Mouse (Mus musculus) liver, postnatal 0 days (tissue): ENCODE measurements at regions not wholly inside any gene's neighbourhood (a gene's known extent, or its start where the extent isn't known, plus 50 kb on each side); places are given as distances from the start of the nearest gene placed in this dataset.

ENCODE experiments used
- ATAC-seq: fragments of 200-750 bp; cut with Nextera tagmentation; 2 replicates; pipeline ENCODE4 v1.8.0; 2017; ENCODE audit warnings: mild to moderate bottlenecking, moderate library complexity
- DNase-seq: peaks from one replicate; pipeline ENCODE4 v3.0.0-alpha.2; 2016
- H3K27ac ChIP-seq: fragments of 300-500 bp; sonication (generic); 2 replicates; pipeline ENCODE4 v1.5.1; 2014; ENCODE audit warnings: antibody characterized with exemption, moderate library complexity, mild to moderate bottlenecking, low read depth
- H3K27me3 ChIP-seq: fragments of 300-500 bp; sonication (generic); 2 replicates; pipeline ENCODE4 v1.6.1; 2014; ENCODE audit warnings: low read length, control low read depth, mixed read lengths; ENCODE audit not compliant: insufficient read depth
- H3K36me3 ChIP-seq: fragments of 300-500 bp; sonication (generic); replicated peaks from 2 replicates; pipeline ENCODE4 v1.6.1; 2014; ENCODE audit warnings: mild to moderate bottlenecking, control low read depth, low read length, moderate library complexity, mixed read lengths; ENCODE audit not compliant: insufficient read depth
- H3K4me1 ChIP-seq: fragments of 300-500 bp; sonication (generic); 2 replicates; pipeline ENCODE4 v1.6.1; 2014; ENCODE audit warnings: antibody characterized with exemption, mild to moderate bottlenecking, control low read depth; ENCODE audit not compliant: insufficient read depth
- H3K4me2 ChIP-seq: fragments of 300-500 bp; sonication (generic); 2 replicates; pipeline ENCODE4 v1.6.1; 2014; ENCODE audit warnings: low read depth, mild to moderate bottlenecking, low read length, moderate library complexity, mixed read lengths
- H3K4me3 ChIP-seq: fragments of 300-500 bp; sonication (generic); 2 replicates; pipeline ENCODE4 v1.5.1; 2014; ENCODE audit warnings: low read depth, low read length
- H3K9ac ChIP-seq: fragments of 300-500 bp; sonication (generic); replicated peaks from 2 replicates; pipeline ENCODE4 v1.6.1; 2014; ENCODE audit warnings: mild to moderate bottlenecking, moderate library complexity
- H3K9me3 ChIP-seq: fragments of 300-500 bp; sonication (generic); 2 replicates; pipeline ENCODE4 v1.6.1; 2016; ENCODE audit warnings: mild to moderate bottlenecking, control low read depth, low read length, mixed read lengths
- CTCF ChIP-seq: sonication (generic); IDR thresholded peaks from 2 replicates; pipeline ENCODE4 v1.5.1; 2016; ENCODE audit warnings: antibody characterized with exemption, low read depth
- EP300 ChIP-seq: IDR thresholded peaks from 2 replicates; pipeline ENCODE4 v1.6.1; 2016; ENCODE audit warnings: antibody characterized with exemption, low read depth, mild to moderate bottlenecking
- WGBS: fragments of 180-500 bp; shearing (Covaris S2); extraction: QIAGEN DNeasy Blood & Tissue Kit; methylation state at CpG from one replicate; pipeline ENCODE4 v1.1.7; 2014; ENCODE audit not compliant: insufficient replicate concordance; 5-methylcytosine and 5-hydroxymethylcytosine counted together

GRCm38 (mm10) chr1:90385024-90385423, 181.2 kb downstream of the Ackr3 start:
- H3K4me2 ChIP-seq = no peak overlapping the region
- no peak for ATAC-seq
- H3K27ac ChIP-seq = no peak overlapping the region
- DNase-seq = no peak
- H3K4me3 ChIP-seq = no peak overlapping the region
- 33% methylated on average over 4 of the region's 4 CpGs for WGBS
- H3K9ac ChIP-seq = no peak overlapping the region
- H3K36me3 ChIP-seq = no peaks in the 10 kb centered on the region
- no peaks in the 10 kb centered on the region for H3K4me1 ChIP-seq
- no peaks in the 10 kb centered on the region for H3K9me3 ChIP-seq
- TF ChIP-seq EP300 (no peak), CTCF (no peak)
- H3K27me3 ChIP-seq = no peaks in the 10 kb centered on the region

- ATAC-seq (no peak), DNase-seq (no peak)
- Histone ChIP-seq H3K4me2 (no peak overlapping the region), H3K4me1 (no peaks in the 10 kb centered on the region), H3K27me3 (no peaks in the 10 kb centered on the region), H3K27ac (no peak overlapping the region), H3K36me3 (no peaks in the 10 kb centered on the region), H3K4me3 (no peak overlapping the region), H3K9ac (no peak overlapping the region), H3K9me3 (no peaks in the 10 kb centered on the region)
- 79% methylated on average over 7 of the region's 7 CpGs for WGBS
- TF ChIP-seq EP300 (no peak), CTCF (no peak)
Observed at GRCm38 (mm10) chr1:90386792-90387191, 183.0 kb downstream of the Ackr3 start.

GRCm38 (mm10) chr1:90390422-90390821, 186.6 kb downstream of the Ackr3 start:
- no peaks in the 10 kb centered on the region for H3K27me3 ChIP-seq
- H3K27ac ChIP-seq = no peak overlapping the region
- H3K36me3 ChIP-seq = no peaks in the 10 kb centered on the region
- no peak overlapping the region for H3K9ac ChIP-seq
- ATAC-seq (no peak), DNase-seq (no peak)
- no peak overlapping the region for H3K4me2 ChIP-seq
- TF ChIP-seq CTCF = no peak
- TF ChIP-seq EP300 = no peak
- H3K4me3 ChIP-seq = no peak overlapping the region
- H3K4me1 ChIP-seq = no peaks in the 10 kb centered on the region
- WGBS = 73% methylated on average over 7 of the region's 7 CpGs
- H3K9me3 ChIP-seq = no peaks in the 10 kb centered on the region

- DNase-seq (no peak), ATAC-seq (no peak)
- Histone ChIP-seq H3K27ac (no peak overlapping the region), H3K4me1 (no peaks in the 10 kb centered on the region), H3K36me3 (no peaks in the 10 kb centered on the region), H3K27me3 (no peaks in the 10 kb centered on the region), H3K4me2 (no peak overlapping the region), H3K4me3 (no peak overlapping the region), H3K9ac (no peak overlapping the region), H3K9me3 (no peaks in the 10 kb centered on the region)
- 71% methylated on average over 5 of the region's 5 CpGs for WGBS
- no peak for TF ChIP-seq EP300
- no peak for TF ChIP-seq CTCF
Observed at GRCm38 (mm10) chr1:90393861-90394260, 190.1 kb downstream of the Ackr3 start.

GRCm38 (mm10) chr1:90395331-90396016, 191.7 kb downstream of the Ackr3 start:
- Histone ChIP-seq H3K27ac (no peak overlapping the region), H3K4me2 (no peak overlapping the region), H3K9ac (no peak overlapping the region), H3K36me3 (no peaks in the 10 kb centered on the region), H3K9me3 (no peaks in the 10 kb centered on the region), H3K4me3 (no peak overlapping the region), H3K27me3 (no peaks in the 10 kb centered on the region), H3K4me1 (no peaks in the 10 kb centered on the region)
- peak; percentile 80 for ATAC-seq
- TF ChIP-seq CTCF (no peak), EP300 (no peak)
- 54% methylated on average over 5 of the region's 5 CpGs for WGBS
- peak; percentile 30 for DNase-seq

- 83% methylated on average over 1 of the region's 1 CpGs for WGBS
- H3K9ac ChIP-seq = no peak overlapping the region
- DNase-seq (no peak), ATAC-seq (no peak)
- no peak overlapping the region for H3K4me2 ChIP-seq
- H3K4me3 ChIP-seq = no peak overlapping the region
- TF ChIP-seq CTCF (no peak), EP300 (no peak)
- no peaks in the 10 kb centered on the region for H3K9me3 ChIP-seq
- H3K36me3 ChIP-seq = no peaks in the 10 kb centered on the region
- no peaks in the 10 kb centered on the region for H3K27me3 ChIP-seq
- no peaks in the 10 kb centered on the region for H3K4me1 ChIP-seq
- H3K27ac ChIP-seq = no peak overlapping the region
Observed at GRCm38 (mm10) chr1:90396660-90397059, 192.9 kb downstream of the Ackr3 start.

GRCm38 (mm10) chr1:90397355-90397754, 193.6 kb downstream of the Ackr3 start:
- TF ChIP-seq EP300 = no peak
- no peak for TF ChIP-seq CTCF
- Histone ChIP-seq H3K4me1 (no peaks in the 10 kb centered on the region), H3K4me3 (no peak overlapping the region), H3K36me3 (no peaks in the 10 kb centered on the region), H3K27ac (no peak overlapping the region), H3K9me3 (no peaks in the 10 kb centered on the region), H3K4me2 (no peak overlapping the region), H3K9ac (no peak overlapping the region), H3K27me3 (no peaks in the 10 kb centered on the region)
- ATAC-seq = no peak
- WGBS = 78% methylated on average over 5 of the region's 5 CpGs
- no peak for DNase-seq
